ENCODE assay signal across 9 mouse cellular contexts in the genomic region with DNA sequence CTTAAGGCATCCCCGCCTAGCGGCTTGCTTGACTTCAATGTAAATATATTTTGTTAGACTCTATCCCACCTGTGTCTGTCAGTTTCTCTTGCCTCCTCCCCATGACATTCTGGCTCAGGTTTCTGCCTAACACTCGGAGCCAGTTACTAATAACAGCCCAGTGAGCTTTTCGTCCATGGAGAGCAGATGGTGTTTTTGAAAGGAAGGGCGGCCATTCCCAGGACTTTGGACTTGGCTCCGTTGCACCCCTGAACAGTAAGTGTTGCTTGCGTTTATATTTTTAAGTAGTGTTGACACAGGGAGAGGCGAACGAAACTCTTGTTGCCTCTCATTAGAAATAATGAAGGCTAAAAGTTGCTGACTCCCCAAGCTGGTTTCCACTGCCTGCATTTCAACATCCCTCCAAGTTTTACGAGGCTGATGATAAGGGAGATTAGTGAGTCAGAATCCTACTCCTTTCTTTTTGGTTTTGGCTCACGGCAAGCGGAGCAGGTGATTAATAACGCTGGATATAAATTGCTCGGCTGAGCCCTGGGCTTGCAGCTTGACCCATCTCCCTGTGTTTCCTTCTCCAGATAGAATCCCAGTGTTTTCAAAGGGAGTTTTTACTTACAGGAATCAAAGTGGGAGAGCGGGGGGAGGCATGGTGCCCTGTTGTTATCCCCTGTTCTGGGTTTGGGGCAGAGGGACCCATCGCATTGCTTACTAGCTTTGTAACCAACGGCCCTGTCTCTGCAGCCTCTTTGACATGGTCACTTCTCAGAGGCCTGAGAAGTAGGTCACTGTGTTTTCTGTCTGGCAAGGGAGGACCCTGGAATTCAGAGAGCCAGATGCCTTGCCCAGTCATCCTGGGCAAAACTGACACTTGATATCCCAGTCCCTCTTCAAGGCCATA. TPM values are rescaled to one million over a fixed set of nuclear protein-coding genes. Genes with fewer than 3 reads are reported as not detected.
DNase-seq lines count a peak whose midpoint lies in the region; ATAC-seq and TF ChIP-seq lines count a peak whose summit lies in the region.
"Had no signal": no experiment of that assay in that cellular context is flagged by ENCODE, and none has a peak within 500 bp of the region (broad histone marks: within the 10 kb centered on the region; RNA-seq: fewer than 3 reads in every experiment).

A gene (plus strand): TSS at position 160 of the 895 bp plus-strand sequence.

- no peak for DNase-seq in liver
- DNase-seq in cerebellum, adult 11-12 months: peak; percentile 83
- DNase-seq in gastrocnemius, adult 2 months: peak; percentile 71
- DNase-seq in mesoderm, embryonic 11.5 days (ENCODE audit: low read depth, low spot score): peak; percentile 47
- DNase-seq in T-cell, adult 2 months (ENCODE audit: low spot score): no peak
- no peak for DNase-seq in layer of hippocampus, postnatal 25 days (ENCODE audit: extremely low spot score in 1 of 2, low spot score in 1 of 2)
- DNase-seq in layer of hippocampus, adult 18-20 months (ENCODE audit: low spot score in 2 of 2): no peak

- H3K4me3 ChIP-seq in liver, embryonic 15.5 days (replicated peaks): no peak within 1 kb of the TSS
- H3K4me3 ChIP-seq in gastrocnemius, adult 2 months: peak within 1 kb of the TSS; percentile 76
- H3K4me3 ChIP-seq: midbrain, embryonic 12.5 days had no signal

- WGBS in liver, embryonic 15.5 days (ENCODE audit: insufficient replicate concordance): 65% methylated on average over 17 of the region's 17 CpGs

- no peaks in the 10 kb centered on the region for H3K36me3 ChIP-seq in liver, embryonic 15.5 days (replicated peaks)
- H3K36me3 ChIP-seq: midbrain, embryonic 12.5 days had no signal

- peak; percentile 7; the same call in 1 of the 2 replicates for TF ChIP-seq CTCF in gastrocnemius, adult 2 months (IDR thresholded peaks at IDR 0.05)

- no peak for ATAC-seq in liver, embryonic 15.5 days (ENCODE audit: insufficient read depth)

- no peaks in the 10 kb centered on the region for H3K9me3 ChIP-seq in liver, embryonic 15.5 days (replicated peaks)
- H3K9me3 ChIP-seq: midbrain, embryonic 12.5 days had no signal

- H3K27me3 ChIP-seq in liver, embryonic 15.5 days: no peaks in the 10 kb centered on the region
- H3K27me3 ChIP-seq: midbrain, embryonic 12.5 days had no signal

- H3K9ac ChIP-seq in liver, embryonic 15.5 days: no peak within 1 kb of the TSS
- H3K9ac ChIP-seq: midbrain, embryonic 12.5 days had no signal

- no peaks in the 10 kb centered on the region for H3K4me1 ChIP-seq in liver, embryonic 15.5 days (replicated peaks)

- intact Hi-C loops in gastrocnemius, adult 2 months (cut with DNase I): loop anchor here (2.0 kb wide), 1 partner anchor 38 kb away; no protein-coding TSS in a partner anchor

- no peak within 1 kb of the TSS for H3K27ac ChIP-seq in liver, embryonic 15.5 days (replicated peaks)
- peak within 1 kb of the TSS; percentile 93 for H3K27ac ChIP-seq in gastrocnemius, adult 2 months
- H3K27ac ChIP-seq: midbrain, embryonic 12.5 days had no signal

- peak within 1 kb of the TSS; percentile 6; the same call in 1 of the 2 replicates for H3K4me2 ChIP-seq in liver, embryonic 15.5 days
- H3K4me2 ChIP-seq: midbrain, embryonic 12.5 days had no signal

RNA-seq across cellular contexts. Expression of the gene that starts here (rescaled TPM):
- polyA plus RNA-seq in liver, embryonic 15.5 days (2015; fragmentation: Nextera tagmentation; extraction: Ambion mirVana): 1.2 TPM in 1 of 2 replicates, not detected in the other
- 100 to 1,000 TPM; 201 to 276 TPM for total RNA-seq in gastrocnemius, adult 2 months (2021)
- total RNA-seq in layer of hippocampus, postnatal 25 days (2021): not detected
- not detected for total RNA-seq in layer of hippocampus, adult 18-20 months (2021)

Comparison
In these comparisons a context has a peak if more than half of its experiments do, and no peak if none do; other contexts are left out.
1. RNA of the gene that starts here (total RNA-seq): 201 to 276 TPM in gastrocnemius, adult 2 months; not detected in layer of hippocampus, postnatal 25 days and not detected in layer of hippocampus, adult 18-20 months; every median in the first group is over 100 times any median in the second.
2. DNase-seq: peak in cerebellum, adult 11-12 months (single experiment), gastrocnemius, adult 2 months (single experiment) and mesoderm, embryonic 11.5 days (single experiment); none in liver (single experiment), T-cell, adult 2 months (single experiment), layer of hippocampus, postnatal 25 days (0 of 2) and layer of hippocampus, adult 18-20 months (0 of 2).